Mouse (Mus musculus): Measurements from ENCODE around the gene Ap5s1. TPM values are rescaled to one million over a fixed set of nuclear protein-coding genes. Genes with fewer than 3 reads are reported as not detected.

The Ap5s1 gene
- total RNA-seq (2018; cell fraction: chromatin; rRNA removed): 10 to 100 TPM in 12 of 26 experiments, 1 to 10 TPM in 14; 2.1 to 38.8 (median 9.8) TPM
- total RNA-seq (2018; cell fraction: cytosol; rRNA removed): 10 to 100 TPM in 25 of 26 experiments, 1 to 10 TPM in 1; 8.8 to 37.6 (median 26.1) TPM
- total RNA-seq (2018; cell fraction: nucleus; rRNA removed): 10 to 100 TPM in 22 of 26 experiments, 1 to 10 TPM in 4; 1.9 to 32.5 (median 19.4) TPM
- 16.5 to 31.5 TPM (median 17.0 TPM) in 3 replicates for polyA plus RNA-seq (2018)

GRCm38 (mm10) chr2:131206778-131207177, at the start of gene Ap5s1:
TSS of gene Ap5s1 (plus strand) at chr2:131207078.
- Histone ChIP-seq H3K79me2 (ENCODE audit: inconsistent target) (peaks cover 7% of the 10 kb centered on the region; the same call in 1 of the 2 replicates), H3K4me3 (ENCODE audit: inconsistent target) (no peak within 1 kb of the TSS; the same call in 1 of the 2 replicates), H3K36me3 (ENCODE audit: inconsistent target) (no peaks in the 10 kb centered on the region), H3K27ac (peak within 1 kb of the TSS; percentile 97)
- 55% methylated on average over 4 of the region's 4 CpGs for WGBS (ENCODE audit: missing documents)

GRCm38 (mm10) chr2:131159491-131159910, 47.4 kb upstream of the Ap5s1 start:
- H3K79me2 ChIP-seq (ENCODE audit: inconsistent target): peaks cover 17% of the 10 kb centered on the region; the same call in 1 of the 2 replicates
- 6% methylated on average over 18 of the region's 18 CpGs for WGBS (ENCODE audit: missing documents)
- H3K27ac ChIP-seq: peak overlapping the region; percentile 28; the same call in 1 of the 2 replicates
- peak overlapping the region; percentile 83 for H3K4me3 ChIP-seq (ENCODE audit: inconsistent target)
- no peaks in the 10 kb centered on the region for H3K36me3 ChIP-seq (ENCODE audit: inconsistent target)

GRCm38 (mm10) chr2:131159938-131160581, 46.8 kb upstream of the Ap5s1 start, which contains the start of gene 1700037H04Rik:
TSS of gene 1700037H04Rik (minus strand) at chr2:131160081.
- Histone ChIP-seq H3K79me2 (ENCODE audit: inconsistent target) (peaks cover 17% of the 10 kb centered on the region; the same call in 1 of the 2 replicates), H3K27ac (peak within 1 kb of the TSS; percentile 52), H3K4me3 (ENCODE audit: inconsistent target) (peak within 1 kb of the TSS; percentile 83), H3K36me3 (ENCODE audit: inconsistent target) (no peaks in the 10 kb centered on the region)
- WGBS (ENCODE audit: missing documents): under 1% methylated on average over 54 of the region's 54 CpGs

- peaks cover 17% of the 10 kb centered on the region; the same call in 1 of the 2 replicates for H3K79me2 ChIP-seq (ENCODE audit: inconsistent target)
- peak overlapping the region; percentile 83 for H3K4me3 ChIP-seq (ENCODE audit: inconsistent target)
- WGBS (ENCODE audit: missing documents): 7% methylated on average over 16 of the region's 17 CpGs
- H3K27ac ChIP-seq: peak overlapping the region; percentile 52
- H3K36me3 ChIP-seq (ENCODE audit: inconsistent target): no peaks in the 10 kb centered on the region
These were observed 46.2 kb upstream of the Ap5s1 start for GRCm38 (mm10) chr2:131160671-131161111.

GRCm38 (mm10) chr2:131163924-131164323, 43.0 kb upstream of the Ap5s1 start:
- Histone ChIP-seq H3K27ac (no peak overlapping the region), H3K4me3 (ENCODE audit: inconsistent target) (no peak overlapping the region), H3K36me3 (ENCODE audit: inconsistent target) (no peaks in the 10 kb centered on the region), H3K79me2 (ENCODE audit: inconsistent target) (peaks cover under 1% of the 10 kb centered on the region; the same call in 1 of the 2 replicates)
- WGBS (ENCODE audit: missing documents): 93% methylated on average over 7 of the region's 7 CpGs

- no peaks in the 10 kb centered on the region for H3K79me2 ChIP-seq (ENCODE audit: inconsistent target)
- H3K27ac ChIP-seq: no peak overlapping the region
- no peak overlapping the region for H3K4me3 ChIP-seq (ENCODE audit: inconsistent target)
- WGBS (ENCODE audit: missing documents): 86% methylated on average over 2 of the region's 2 CpGs
- no peaks in the 10 kb centered on the region for H3K36me3 ChIP-seq (ENCODE audit: inconsistent target)
These were observed 40.7 kb upstream of the Ap5s1 start for GRCm38 (mm10) chr2:131166172-131166571.

GRCm38 (mm10) chr2:131167984-131168383, 38.9 kb upstream of the Ap5s1 start:
- H3K79me2 ChIP-seq (ENCODE audit: inconsistent target): no peaks in the 10 kb centered on the region
- 83% methylated on average over 6 of the region's 6 CpGs for WGBS (ENCODE audit: missing documents)
- no peak overlapping the region for H3K27ac ChIP-seq

GRCm38 (mm10) chr2:131168914-131169313, 38.0 kb upstream of the Ap5s1 start:
- Histone ChIP-seq H3K79me2 (ENCODE audit: inconsistent target) (no peaks in the 10 kb centered on the region), H3K36me3 (ENCODE audit: inconsistent target) (no peaks in the 10 kb centered on the region), H3K4me3 (ENCODE audit: inconsistent target) (no peak overlapping the region), H3K27ac (no peak overlapping the region)
- WGBS (ENCODE audit: missing documents): 91% methylated on average over 1 of the region's 1 CpGs

More at GRCm38 (mm10) chr2:131167984-131168383, 38.9 kb upstream of the Ap5s1 start:
- Histone ChIP-seq H3K36me3 (ENCODE audit: inconsistent target) (no peaks in the 10 kb centered on the region), H3K4me3 (ENCODE audit: inconsistent target) (no peak overlapping the region)

GRCm38 (mm10) chr2:131170936-131171335, 35.9 kb upstream of the Ap5s1 start:
- H3K27ac ChIP-seq: no peak overlapping the region
- no peak overlapping the region for H3K4me3 ChIP-seq (ENCODE audit: inconsistent target)
- no peaks in the 10 kb centered on the region for H3K79me2 ChIP-seq (ENCODE audit: inconsistent target)
- WGBS (ENCODE audit: missing documents): 57% methylated on average over 9 of the region's 9 CpGs
- no peaks in the 10 kb centered on the region for H3K36me3 ChIP-seq (ENCODE audit: inconsistent target)

GRCm38 (mm10) chr2:131171401-131172104, 35.3 kb upstream of the Ap5s1 start:
- no peak overlapping the region for H3K27ac ChIP-seq
- no peaks in the 10 kb centered on the region; the same call in 1 of the 2 replicates for H3K36me3 ChIP-seq (ENCODE audit: inconsistent target)
- H3K79me2 ChIP-seq (ENCODE audit: inconsistent target): 0 out of 2 replicates have a peak, but pooled peaks cover 2% of the 10 kb centered on the region
- H3K4me3 ChIP-seq (ENCODE audit: inconsistent target): no peak overlapping the region
- WGBS (ENCODE audit: missing documents): 28% methylated on average over 42 of the region's 43 CpGs

- Histone ChIP-seq H3K36me3 (ENCODE audit: inconsistent target) (no peaks in the 10 kb centered on the region; the same call in 1 of the 2 replicates), H3K27ac (no peak overlapping the region), H3K79me2 (ENCODE audit: inconsistent target) (peaks cover 9% of the 10 kb centered on the region), H3K4me3 (ENCODE audit: inconsistent target) (no peak overlapping the region)
- WGBS (ENCODE audit: missing documents): 79% methylated on average over 9 of the region's 9 CpGs
These were observed 34.6 kb upstream of the Ap5s1 start for GRCm38 (mm10) chr2:131172322-131172721.

GRCm38 (mm10) chr2:131174700-131175099, 32.2 kb upstream of the Ap5s1 start:
- 9% methylated on average over 11 of the region's 11 CpGs for WGBS (ENCODE audit: missing documents)
- Histone ChIP-seq H3K4me3 (ENCODE audit: inconsistent target) (no peak overlapping the region; the same call in 1 of the 2 replicates), H3K27ac (no peak overlapping the region), H3K36me3 (ENCODE audit: inconsistent target) (peaks cover 5% of the 10 kb centered on the region; the same call in 1 of the 2 replicates), H3K79me2 (ENCODE audit: inconsistent target) (peaks cover 32% of the 10 kb centered on the region)

- 69% methylated on average over 3 of the region's 3 CpGs for WGBS (ENCODE audit: missing documents)
- Histone ChIP-seq H3K27ac (no peak overlapping the region), H3K36me3 (ENCODE audit: inconsistent target) (peaks cover 5% of the 10 kb centered on the region; the same call in 1 of the 2 replicates), H3K4me3 (ENCODE audit: inconsistent target) (no peak overlapping the region), H3K79me2 (ENCODE audit: inconsistent target) (peaks cover 35% of the 10 kb centered on the region)
These were observed 31.5 kb upstream of the Ap5s1 start for GRCm38 (mm10) chr2:131175286-131175944.

GRCm38 (mm10) chr2:131175945-131176309, 31.0 kb upstream of the Ap5s1 start:
- Histone ChIP-seq H3K79me2 (ENCODE audit: inconsistent target) (peaks cover 37% of the 10 kb centered on the region), H3K36me3 (ENCODE audit: inconsistent target) (peaks cover 5% of the 10 kb centered on the region; the same call in 1 of the 2 replicates), H3K4me3 (ENCODE audit: inconsistent target) (no peak overlapping the region), H3K27ac (no peak overlapping the region)
- WGBS (ENCODE audit: missing documents): 91% methylated on average over 1 of the region's 1 CpGs

Measured in macrophage (primary cell).